Mouse (Mus musculus) heart, adult 2 months (tissue): ENCODE measurements around the gene Dmkn. TPM values are rescaled to one million over a fixed set of nuclear protein-coding genes. Genes with fewer than 3 reads are reported as not detected.
A peak's percentile ranks its signal among the peaks of the same experiment; 100 is the strongest.

ENCODE experiments used
- DNase-seq, 2 experiments: peaks; one replicate each; pipeline ENCODE4 v3.0.0; 2021
- H3K27ac ChIP-seq: fragments of 200-600 bp; 2 replicates; pipeline ENCODE4 v1.8.1; 2022
- H3K27me3 ChIP-seq: fragments of 200-500 bp; 2 replicates; pipeline ENCODE4 v1.6.1; 2012; ENCODE audit warnings: mild to moderate bottlenecking, low read length, inconsistent platforms, mixed read lengths; ENCODE audit not compliant: control insufficient read depth, insufficient read depth
- H3K36me3 ChIP-seq: fragments of 200-500 bp; 2 replicates; pipeline ENCODE4 v1.6.1; 2012; ENCODE audit warnings: low read length, inconsistent platforms; ENCODE audit not compliant: control insufficient read depth, insufficient read depth
- H3K4me1 ChIP-seq: fragments of 200-500 bp; 2 replicates; pipeline ENCODE4 v1.6.1; 2011; ENCODE audit warnings: low read length; ENCODE audit not compliant: control insufficient read depth, insufficient read depth
- H3K4me3 ChIP-seq: fragments of 200-600 bp; 2 replicates; pipeline ENCODE4 v1.8.1; 2022
- H3K79me2 ChIP-seq: fragments of 200-500 bp; replicated peaks from 2 replicates; pipeline ENCODE4 v1.6.1; 2012; ENCODE audit warnings: mild to moderate bottlenecking, inconsistent platforms, low read length, moderate library complexity, mixed read lengths; ENCODE audit not compliant: control insufficient read depth, insufficient read depth
- H3K9ac ChIP-seq: fragments of 200-500 bp; 2 replicates; pipeline ENCODE4 v1.6.1; 2012; ENCODE audit warnings: low read depth, mild to moderate bottlenecking, control low read depth, inconsistent platforms, low read length, mixed read lengths
- CTCF ChIP-seq: fragments of 200-600 bp; IDR thresholded peaks from 2 replicates; pipeline ENCODE4 v1.8.1; 2022; ENCODE audit warnings: antibody characterized with exemption, mild to moderate bottlenecking, moderate library complexity
- EP300 ChIP-seq: fragments of 200-500 bp; IDR thresholded peaks from 2 replicates; pipeline ENCODE4 v1.6.1; 2011; ENCODE audit warnings: low read depth, low read length, control low read depth; ENCODE audit not compliant: insufficient read depth
- POLR2A ChIP-seq: fragments of 200-500 bp; IDR thresholded peaks from 2 replicates; pipeline ENCODE4 v1.6.1; 2011; ENCODE audit warnings: mild to moderate bottlenecking, low read depth, low read length, control low read depth; ENCODE audit not compliant: insufficient read depth
- whole genome bisulfite sequencing: fragments of 180-500 bp; shearing (Covaris S2); methylation state at CpG from one replicate; pipeline ENCODE4 v1.1.7; 2018; 5-methylcytosine and 5-hydroxymethylcytosine counted together
- intact Hi-C: fragments of 180-260 bp; cut with DNase I; formaldehyde crosslinking; loops from one replicate; pipeline ENCODE4 v1.15.1; 2025
- polyA plus RNA-seq: library from polyadenylated mRNA; depleted of rRNA; stranded (reverse); fragments of >200 nt; gene quantifications from 2 replicates; pipeline ENCODE4 v1.2.3, GENCODE M21; 2012
- total RNA-seq, 2 experiments: library from RNA; stranded (reverse); gene quantifications; 2 replicates each; pipeline ENCODE4 v1.2.3; 2021

The Dmkn gene
- total and polyA plus RNA-seq, 3 experiments: 0.84 to 7.2 (median 1.6) TPM

DNA sequence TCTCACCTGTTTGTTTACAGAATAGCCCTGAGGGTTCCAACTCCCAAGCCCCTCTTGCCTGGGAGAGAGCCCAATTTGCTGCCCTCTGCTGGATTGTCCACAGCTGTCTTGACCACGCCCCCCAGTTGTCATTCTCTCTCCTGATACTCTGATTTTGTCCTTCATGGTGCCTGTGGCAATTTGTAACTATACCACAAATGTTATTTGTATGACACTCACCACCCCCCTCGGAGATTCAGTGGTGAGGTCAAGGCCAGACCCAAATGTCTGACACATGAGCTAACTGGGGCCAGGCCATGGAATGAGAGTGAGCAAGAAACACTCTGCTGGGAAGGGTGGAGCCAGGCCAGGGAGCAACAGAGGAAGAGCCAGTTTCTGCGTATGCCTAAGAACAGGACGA lies 4.7 kb upstream of the Dmkn start:
- no peak for TF ChIP-seq EP300
- peak; percentile 54 for TF ChIP-seq CTCF
- intact Hi-C loops: no loop called here
- WGBS: 34% methylated on average over 4 of the region's 4 CpGs
- Histone ChIP-seq H3K27ac (no peak overlapping the region), H3K4me1 (no peaks in the 10 kb centered on the region), H3K79me2 (no peaks in the 10 kb centered on the region), H3K4me3 (no peak overlapping the region), H3K9ac (no peak overlapping the region), H3K27me3 (no peaks in the 10 kb centered on the region), H3K36me3 (no peaks in the 10 kb centered on the region)
- no peak for DNase-seq

DNA sequence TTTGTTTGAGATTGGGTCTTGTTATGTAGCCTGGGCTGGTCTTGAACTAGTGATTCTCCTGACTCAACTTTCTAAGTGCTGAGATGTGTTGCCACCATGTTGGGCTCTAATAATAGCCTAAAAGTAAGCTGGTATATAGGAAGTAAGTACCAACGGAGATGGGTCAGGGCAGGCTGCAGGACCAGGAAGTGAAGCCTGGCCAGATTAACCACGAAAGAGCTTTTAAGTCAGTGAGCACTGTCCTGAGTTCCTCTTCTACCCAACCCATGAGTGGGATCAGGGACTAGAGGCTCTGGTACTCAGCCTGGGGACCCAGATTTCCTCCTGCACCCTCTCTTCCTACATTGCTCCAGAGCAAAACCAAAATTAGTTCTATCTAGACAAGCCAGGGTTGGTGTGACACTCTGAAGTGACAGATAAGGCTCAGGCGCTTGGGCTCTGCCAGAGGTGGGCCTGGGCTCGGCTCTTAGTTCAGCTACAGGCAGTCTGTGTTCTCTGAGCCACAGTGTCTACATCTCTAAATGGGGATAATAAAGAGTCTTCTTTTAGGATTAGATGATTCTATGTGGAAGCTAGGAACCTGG lies 1.7 kb upstream of the Dmkn start:
- 36% methylated on average over 4 of the region's 4 CpGs for WGBS
- H3K79me2 ChIP-seq: no peaks in the 10 kb centered on the region
- intact Hi-C loops: no loop called here
- no peak for TF ChIP-seq EP300
- TF ChIP-seq CTCF: no peak
- TF ChIP-seq POLR2A: no peak
- H3K9ac ChIP-seq: no peak overlapping the region
- H3K4me3 ChIP-seq: no peak overlapping the region
- H3K4me1 ChIP-seq: no peaks in the 10 kb centered on the region
- DNase-seq: no peak
- H3K27ac ChIP-seq: no peak overlapping the region
- H3K36me3 ChIP-seq: no peaks in the 10 kb centered on the region
- H3K27me3 ChIP-seq: 0 out of 2 replicates have a peak, but pooled peaks cover 1% of the 10 kb centered on the region

- 46% methylated on average over 11 of the region's 11 CpGs for whole genome bisulfite sequencing
- Histone ChIP-seq H3K4me3 (no peak overlapping the region), H3K9ac (no peak overlapping the region), H3K4me1 (no peaks in the 10 kb centered on the region), H3K27ac (no peak overlapping the region), H3K79me2 (no peaks in the 10 kb centered on the region), H3K36me3 (no peaks in the 10 kb centered on the region), H3K27me3 (0 out of 2 replicates have a peak, but pooled peaks cover 1% of the 10 kb centered on the region)
- no peak for DNase-seq
- intact Hi-C loops: no loop called here
- no peak for TF ChIP-seq POLR2A
- no peak for TF ChIP-seq EP300
- TF ChIP-seq CTCF: no peak
Observed at GRCm38 (mm10) chr7:30765173-30765572, 1.6 kb downstream of the Dmkn start.

DNA sequence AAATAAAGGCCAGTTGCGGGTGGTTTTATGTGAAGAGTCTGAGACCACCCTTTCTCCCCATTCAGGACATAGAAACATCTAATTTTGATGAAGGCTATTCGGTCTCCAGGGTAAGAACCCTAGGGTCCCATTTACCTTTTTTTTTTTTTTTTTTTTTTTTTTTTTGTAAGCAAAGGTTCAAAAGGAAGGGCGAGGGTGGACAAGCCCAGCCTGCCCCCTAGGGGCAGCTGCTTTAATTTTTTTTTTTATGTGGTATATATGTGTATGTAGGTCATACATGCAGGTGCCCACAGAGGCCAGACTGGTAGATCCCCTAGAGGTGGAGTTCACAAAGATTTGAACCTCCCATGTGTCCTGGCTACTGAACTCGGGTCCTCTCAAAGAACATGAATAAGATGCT lies 2.9 kb downstream of the Dmkn start:
- no peak overlapping the region for H3K27ac ChIP-seq
- no peak for DNase-seq
- H3K36me3 ChIP-seq: no peaks in the 10 kb centered on the region
- H3K9ac ChIP-seq: no peak overlapping the region
- 93% methylated on average over 4 of the region's 4 CpGs for WGBS
- TF ChIP-seq CTCF: peak; percentile 33
- no peak for TF ChIP-seq EP300
- TF ChIP-seq POLR2A: no peak
- no peaks in the 10 kb centered on the region for H3K79me2 ChIP-seq
- no peaks in the 10 kb centered on the region for H3K4me1 ChIP-seq
- no peak overlapping the region for H3K4me3 ChIP-seq
- intact Hi-C loops: no loop called here
- H3K27me3 ChIP-seq: 0 out of 2 replicates have a peak, but pooled peaks cover 1% of the 10 kb centered on the region

GRCm38 (mm10) chr7:30769236-30769635 lies 5.7 kb downstream of the Dmkn start:
- DNase-seq: no peak
- no peaks in the 10 kb centered on the region for H3K36me3 ChIP-seq
- no peak overlapping the region for H3K27ac ChIP-seq
- WGBS: 25% methylated on average over 9 of the region's 9 CpGs
- H3K4me3 ChIP-seq: no peak overlapping the region
- no peaks in the 10 kb centered on the region for H3K79me2 ChIP-seq
- TF ChIP-seq CTCF (no peak), EP300 (no peak), POLR2A (no peak)
- intact Hi-C loops: no loop called here
- no peaks in the 10 kb centered on the region for H3K4me1 ChIP-seq
- 0 out of 2 replicates have a peak, but pooled peaks cover 1% of the 10 kb centered on the region for H3K27me3 ChIP-seq
- no peak overlapping the region for H3K9ac ChIP-seq

DNA sequence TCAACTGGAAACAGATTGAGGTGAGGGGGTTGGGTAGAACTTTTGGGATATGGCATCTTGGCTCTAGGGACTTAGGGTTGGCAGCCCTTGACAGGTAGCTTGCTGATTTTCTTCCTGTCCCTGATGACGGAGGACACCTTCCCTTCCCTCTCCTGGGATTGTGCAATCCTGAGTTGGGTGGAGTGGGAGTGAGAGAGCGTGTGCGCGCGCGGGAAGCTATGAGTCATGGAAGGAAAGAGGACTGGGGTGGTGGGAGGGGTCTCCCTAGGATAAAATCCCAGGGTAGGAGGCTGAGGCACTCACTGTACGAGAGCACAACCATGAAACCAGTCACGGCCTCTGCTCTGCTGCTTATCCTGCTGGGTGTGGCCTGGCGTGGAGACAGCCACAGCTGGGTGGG lies 12.5 kb downstream of the Dmkn start:
- H3K79me2 ChIP-seq: no peaks in the 10 kb centered on the region
- H3K27ac ChIP-seq: no peak overlapping the region
- no peaks in the 10 kb centered on the region for H3K36me3 ChIP-seq
- no peak for TF ChIP-seq POLR2A
- TF ChIP-seq CTCF: no peak
- TF ChIP-seq EP300: no peak
- no peaks in the 10 kb centered on the region for H3K27me3 ChIP-seq
- no peak overlapping the region for H3K9ac ChIP-seq
- DNase-seq: no peak
- no peak overlapping the region for H3K4me3 ChIP-seq
- H3K4me1 ChIP-seq: no peaks in the 10 kb centered on the region
- WGBS: 52% methylated on average over 9 of the region's 9 CpGs
- intact Hi-C loops: no loop called here
